Mouse (Mus musculus) lung, postnatal 0 days (tissue): Measurements from ENCODE around the gene Cnpy1.

Source experiments
- CTCF ChIP-seq: IDR thresholded peaks from 2 replicates; pipeline ENCODE4 v1.5.1; 2016; ENCODE audit warnings: antibody characterized with exemption, mild to moderate bottlenecking
- EP300 ChIP-seq: IDR thresholded peaks from 2 replicates; pipeline ENCODE4 v1.6.1; 2016; ENCODE audit warnings: antibody characterized with exemption, mild to moderate bottlenecking, control low read depth

GRCm38 (mm10) chr5:28199089-28199873 lies 46.3 kb downstream of the Cnpy1 start:
- TF ChIP-seq EP300 (no peak), CTCF (no peak)
